Mouse (Mus musculus) MEL (cell line): Measurements from ENCODE around the gene Ceacam20. TPM values are rescaled to one million over a fixed set of nuclear protein-coding genes. Genes with fewer than 3 reads are reported as not detected.

ENCODE experiments used
- DNase-seq: peaks from one replicate; pipeline ENCODE4 v3.0.0; 2011; ENCODE audit warnings: low read depth, low spot score
- H3K27ac ChIP-seq: 2 replicates; pipeline ENCODE4 v1.5.1; 2012; ENCODE audit warnings: low read depth, mild to moderate bottlenecking, control low read depth, low read length, moderate library complexity; ENCODE audit not compliant: control insufficient read depth
- H3K27me3 ChIP-seq, 2 experiments: fragments of 150-350 bp in 1 of 2; sonication (generic) in 1 of 2; 2 replicates each; pipeline ENCODE4 v1.6.1; 2012; ENCODE audit warnings: low read length in 2 of 2, mild to moderate bottlenecking in 2 of 2, improper control_type of control experiment in 1 of 2, moderate library complexity in 1 of 2; ENCODE audit not compliant: insufficient read depth in 2 of 2, control insufficient read depth in 1 of 2
- H3K36me3 ChIP-seq, 2 experiments: 2 replicates each; pipeline ENCODE4 v1.6.1; 2012 to 2014; ENCODE audit warnings: low read length in 2 of 2, improper control_type of control experiment in 1 of 2, inconsistent platforms in 1 of 2, mild to moderate bottlenecking in 1 of 2; ENCODE audit not compliant: insufficient read depth in 2 of 2, control insufficient read depth in 1 of 2
- H3K4me1 ChIP-seq, 2 experiments: fragments of 150-350 bp in 1 of 2; sonication (generic) in 1 of 2; 2 replicates each; pipeline ENCODE4 v1.6.1; 2012; ENCODE audit warnings: low read length in 2 of 2, improper control_type of control experiment in 1 of 2, mild to moderate bottlenecking in 1 of 2; ENCODE audit not compliant: insufficient read depth in 2 of 2, control insufficient read depth in 1 of 2
- H3K4me3 ChIP-seq, 2 experiments: fragments of 150-350 bp in 1 of 2; sonication (generic) in 1 of 2; 2 replicates each; pipeline ENCODE4 v1.5.1; 2012; ENCODE audit warnings: low read depth in 2 of 2, low read length in 2 of 2, mild to moderate bottlenecking in 2 of 2, moderate library complexity in 2 of 2, control low read depth in 1 of 2, improper control_type of control experiment in 1 of 2; ENCODE audit not compliant: control insufficient read depth in 1 of 2, insufficient read depth in 1 of 2
- H3K79me2 ChIP-seq: 2 replicates; pipeline ENCODE4 v1.6.1; 2012; ENCODE audit warnings: mild to moderate bottlenecking, low read length, moderate library complexity; ENCODE audit not compliant: control insufficient read depth, poor library complexity, insufficient read depth
- H3K9ac ChIP-seq: 2 replicates; pipeline ENCODE4 v1.6.1; 2012; ENCODE audit warnings: low read depth, mild to moderate bottlenecking, control low read depth, low read length, moderate library complexity; ENCODE audit not compliant: control insufficient read depth, poor library complexity, severe bottlenecking
- H3K9me3 ChIP-seq: fragments of 150-350 bp; sonication (generic); replicated peaks from 2 replicates; pipeline ENCODE4 v1.6.1; 2012; ENCODE audit warnings: mild to moderate bottlenecking, low read length, improper control_type of control experiment, moderate library complexity; ENCODE audit not compliant: insufficient read depth
- CHD1 ChIP-seq: IDR thresholded peaks from 2 replicates; pipeline ENCODE4 v1.6.1; 2012; ENCODE audit warnings: low read depth, mild to moderate bottlenecking, inconsistent platforms, low read length, improper control_type of control experiment
- CHD2 ChIP-seq: IDR thresholded peaks from 2 replicates; pipeline ENCODE4 v1.6.1; 2011; ENCODE audit warnings: low read length, improper control_type of control experiment
- E2F4 ChIP-seq: IDR thresholded peaks from 2 replicates; pipeline ENCODE4 v1.6.1; 2011; ENCODE audit warnings: low read depth, low read length, improper control_type of control experiment, borderline replicate concordance
- ELF1 ChIP-seq: IDR thresholded peaks from 2 replicates; pipeline ENCODE4 v1.6.1; 2014; ENCODE audit warnings: low read depth, mild to moderate bottlenecking, inconsistent platforms, low read length, improper control_type of control experiment, moderate library complexity
- EP300 ChIP-seq, 2 experiments: IDR thresholded peaks; 2 replicates each; pipeline ENCODE4 v1.6.1; 2011; ENCODE audit warnings: improper control_type of control experiment in 2 of 2, low read length in 2 of 2, low read depth in 1 of 2, mild to moderate bottlenecking in 1 of 2
- KAT2A ChIP-seq: conservative IDR thresholded peaks from 2 replicates; pipeline ENCODE4 v1.6.1; 2012; ENCODE audit warnings: low read depth, low read length, improper control_type of control experiment, inconsistent platforms
- MAZ ChIP-seq: IDR thresholded peaks from 2 replicates; pipeline ENCODE4 v1.6.1; 2012; ENCODE audit warnings: low read depth, mild to moderate bottlenecking, inconsistent platforms, low read length, improper control_type of control experiment
- MXI1 ChIP-seq: IDR thresholded peaks from 2 replicates; pipeline ENCODE4 v1.6.1; 2011; ENCODE audit warnings: mild to moderate bottlenecking, low read depth, low read length, improper control_type of control experiment
- MYB ChIP-seq: IDR thresholded peaks from 2 replicates; pipeline ENCODE4 v1.6.1; 2011; ENCODE audit warnings: mild to moderate bottlenecking, low read depth, low read length, improper control_type of control experiment
- NELFE ChIP-seq: IDR thresholded peaks from 2 replicates; pipeline ENCODE4 v1.6.1; 2011; ENCODE audit warnings: low read depth, low read length, improper control_type of control experiment
- NRF1 ChIP-seq: IDR thresholded peaks from 2 replicates; pipeline ENCODE4 v1.6.1; 2014; ENCODE audit warnings: low read depth, mild to moderate bottlenecking, inconsistent platforms, low read length, improper control_type of control experiment, moderate library complexity; ENCODE audit not compliant: poor library complexity, insufficient read depth, severe bottlenecking
- POLR2AphosphoS2 ChIP-seq: IDR thresholded peaks from 2 replicates; pipeline ENCODE4 v1.6.1; 2011; ENCODE audit warnings: low read length, improper control_type of control experiment
- POLR2AphosphoS5 ChIP-seq: IDR thresholded peaks from 2 replicates; pipeline ENCODE4 v1.6.1; 2012; ENCODE audit warnings: low read depth, borderline replicate concordance, mild to moderate bottlenecking, inconsistent platforms, low read length, moderate library complexity, mixed read lengths
- RCOR1 ChIP-seq: IDR thresholded peaks from 2 replicates; pipeline ENCODE4 v1.6.1; 2012; ENCODE audit warnings: low read depth, mild to moderate bottlenecking, inconsistent platforms, low read length, improper control_type of control experiment
- TAL1 ChIP-seq: IDR thresholded peaks from 2 replicates; pipeline ENCODE4 v1.6.1; 2012; ENCODE audit warnings: mild to moderate bottlenecking, inconsistent platforms, low read length, moderate library complexity, mixed read lengths
- TCF12 ChIP-seq: IDR thresholded peaks from 2 replicates; pipeline ENCODE4 v1.6.1; 2014; ENCODE audit warnings: low read depth, mild to moderate bottlenecking, inconsistent platforms, low read length, improper control_type of control experiment, moderate library complexity
- USF2 ChIP-seq, 2 experiments: IDR thresholded peaks; 2 replicates each; pipeline ENCODE4 v1.6.1; 2011 to 2012; ENCODE audit warnings: improper control_type of control experiment in 2 of 2, low read length in 2 of 2, borderline replicate concordance in 1 of 2, inconsistent platforms in 1 of 2, low read depth in 1 of 2, mild to moderate bottlenecking in 1 of 2; ENCODE audit not compliant: insufficient read depth in 1 of 2
- ZKSCAN1 ChIP-seq: IDR thresholded peaks from 2 replicates; pipeline ENCODE4 v1.6.1; 2012; ENCODE audit warnings: low read depth, mild to moderate bottlenecking, inconsistent platforms, low read length, improper control_type of control experiment, moderate library complexity
- ZMIZ1 ChIP-seq: IDR thresholded peaks from 2 replicates; pipeline ENCODE4 v1.6.1; 2012; ENCODE audit warnings: low read depth, mild to moderate bottlenecking, inconsistent platforms, low read length, improper control_type of control experiment, moderate library complexity
- ZNF384 ChIP-seq: IDR thresholded peaks from 2 replicates; pipeline ENCODE4 v1.6.1; 2012; ENCODE audit warnings: low read depth, mild to moderate bottlenecking, inconsistent platforms, low read length, improper control_type of control experiment
- polyA plus RNA-seq, 2 experiments: library from polyadenylated mRNA; stranded (reverse) in 1 of 2; unstranded in 1 of 2; fragments of >175 nt in 1 of 2; fragments of >200 nt in 1 of 2; gene quantifications; 2 replicates each; pipeline versions ENCODE4 v1.2.1 to v1.2.4; 2012; ENCODE audit warnings: low replicate concordance in 2 of 2, low read depth in 1 of 2; ENCODE audit not compliant: insufficient read length in 2 of 2, insufficient read depth in 1 of 2, missing spikeins in 1 of 2
- total RNA-seq: library from RNA; depleted of rRNA; stranded (reverse); fragments of 300-350 nt; gene quantifications from 2 replicates; pipeline ENCODE4 v1.2.3, GENCODE M21; 2012

The Ceacam20 gene
- total and polyA plus RNA-seq, 3 experiments = not detected

- Histone ChIP-seq H3K27ac (no peak overlapping the region), H3K4me3 (no peak overlapping the region), H3K4me1 (0 out of 4 replicates have a peak, but pooled peaks cover 0 to 3% of the 10 kb centered on the region in 2 experiments), H3K36me3 (no peaks in the 10 kb centered on the region), H3K9me3 (no peaks in the 10 kb centered on the region), H3K27me3 (no peaks in the 10 kb centered on the region; a peak in 1 of 4 replicates), H3K79me2 (no peaks in the 10 kb centered on the region), H3K9ac (no peak overlapping the region)
- DNase-seq = peak; percentile 24
- TF ChIP-seq MAZ (no peak), TAL1 (no peak), MYB (no peak), EP300 (IDR thresholded peaks at IDR 0.05; ENCODE audit: low read depth in 1 of 2, low read length in 2 of 2) (no peak), E2F4 (no peak), CHD1 (no peak)
These were observed 25.0 kb upstream of the Ceacam20 start for GRCm38 (mm10) chr7:19940256-19940655.

GRCm38 (mm10) chr7:19944709-19945108, 20.5 kb upstream of the Ceacam20 start:
- H3K36me3 ChIP-seq = no peaks in the 10 kb centered on the region
- DNase-seq = no peak
- TF ChIP-seq ZKSCAN1 (no peak), KAT2A (no peak), MAZ (no peak), POLR2AphosphoS5 (no peak), ELF1 (no peak), MXI1 (no peak), USF2 (IDR thresholded peaks at IDR 0.05; ENCODE audit: borderline replicate concordance in 1 of 2, insufficient read depth in 1 of 2, low read depth in 1 of 2, low read length in 2 of 2) (no peak), NELFE (no peak), ZNF384 (no peak), RCOR1 (no peak), POLR2AphosphoS2 (no peak), NRF1 (no peak), TCF12 (no peak), CHD2 (no peak), ZMIZ1 (no peak)
- H3K9me3 ChIP-seq = no peaks in the 10 kb centered on the region
- H3K27ac ChIP-seq = no peak overlapping the region
- no peak overlapping the region for H3K4me3 ChIP-seq
- H3K4me1 ChIP-seq = 0 out of 4 replicates have a peak, but pooled peaks cover 0 to 3% of the 10 kb centered on the region in 2 experiments
- H3K79me2 ChIP-seq = no peaks in the 10 kb centered on the region
- no peak overlapping the region for H3K9ac ChIP-seq
- no peaks in the 10 kb centered on the region for H3K27me3 ChIP-seq
